Mouse (Mus musculus) megakaryocyte, embryonic 14.5 days (primary cell): ENCODE measurements around the gene Cbarp.

ENCODE experiments used
- FLI1 ChIP-seq: IDR thresholded peaks from 2 replicates; pipeline ENCODE4 v1.6.1; 2012; ENCODE audit warnings: low read length, inconsistent platforms, mixed read lengths
- GATA1 ChIP-seq: IDR thresholded peaks from 3 replicates; pipeline ENCODE4 v1.6.1; 2012; ENCODE audit warnings: mixed read lengths, low read length, inconsistent platforms, borderline replicate concordance

DNA sequence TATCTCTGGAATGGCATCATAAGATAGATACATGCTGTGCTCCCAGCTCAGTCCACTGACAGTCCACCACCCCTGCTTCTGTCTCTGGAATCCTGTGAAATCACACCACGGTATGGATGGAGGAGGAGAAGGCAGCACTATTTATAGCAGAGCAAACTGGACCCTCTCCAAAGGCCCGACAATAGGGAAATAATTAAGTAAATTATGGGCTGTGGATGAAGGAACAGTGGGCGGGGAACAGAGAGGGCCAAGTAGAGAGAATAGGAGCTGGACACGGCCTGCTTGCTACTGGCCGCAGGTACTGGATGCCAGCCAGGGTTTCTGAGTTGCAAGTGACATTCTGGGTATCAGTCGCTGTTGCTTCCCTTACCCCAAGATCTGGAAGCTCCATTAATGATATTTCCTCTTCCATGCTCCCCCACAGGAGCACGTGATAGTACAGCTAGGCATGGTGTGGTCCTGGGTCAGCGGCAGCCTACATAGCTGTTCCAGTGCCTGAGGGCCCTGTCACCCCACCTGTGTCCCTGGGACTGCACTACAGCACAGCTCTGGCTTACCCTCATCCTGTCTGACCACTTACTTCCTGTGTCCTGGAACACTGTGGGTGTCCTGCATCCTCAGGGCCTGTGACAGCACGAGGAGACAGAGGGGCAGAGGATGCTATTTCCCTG, 55.7 kb downstream of the Cbarp start:
- TF ChIP-seq GATA1 = no peak
- TF ChIP-seq FLI1 = no peak
